Mouse (Mus musculus): ENCODE results near the gene Vrtn. TPM values are rescaled to one million over a fixed set of nuclear protein-coding genes. Genes with fewer than 3 reads are reported as not detected.

Gene Vrtn
- not detected for polyA plus RNA-seq (2017; shearing (Covaris generic))

DNA sequence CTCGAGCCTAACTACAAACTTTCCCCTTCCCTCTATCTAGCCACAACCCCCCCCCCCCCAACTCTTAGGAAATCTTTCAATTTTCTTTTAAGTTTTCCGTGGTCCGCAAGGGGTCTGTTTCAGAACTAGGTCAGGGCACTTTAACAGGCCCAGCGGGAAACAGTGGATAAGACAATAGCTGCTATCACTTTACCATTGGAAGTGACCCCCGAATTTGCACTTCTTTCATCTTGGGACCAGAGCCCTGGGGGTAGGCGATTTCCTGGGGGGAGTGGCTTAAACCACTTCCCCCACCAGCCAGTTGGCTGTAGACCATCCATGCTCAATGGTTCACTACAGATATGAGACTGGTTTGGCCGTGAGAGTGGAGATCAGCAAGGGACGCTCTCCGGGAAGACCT, at the start of gene Vrtn:
Gene Vrtn (plus strand): TSS at position 366 of the 400 bp plus-strand sequence.

DNA sequence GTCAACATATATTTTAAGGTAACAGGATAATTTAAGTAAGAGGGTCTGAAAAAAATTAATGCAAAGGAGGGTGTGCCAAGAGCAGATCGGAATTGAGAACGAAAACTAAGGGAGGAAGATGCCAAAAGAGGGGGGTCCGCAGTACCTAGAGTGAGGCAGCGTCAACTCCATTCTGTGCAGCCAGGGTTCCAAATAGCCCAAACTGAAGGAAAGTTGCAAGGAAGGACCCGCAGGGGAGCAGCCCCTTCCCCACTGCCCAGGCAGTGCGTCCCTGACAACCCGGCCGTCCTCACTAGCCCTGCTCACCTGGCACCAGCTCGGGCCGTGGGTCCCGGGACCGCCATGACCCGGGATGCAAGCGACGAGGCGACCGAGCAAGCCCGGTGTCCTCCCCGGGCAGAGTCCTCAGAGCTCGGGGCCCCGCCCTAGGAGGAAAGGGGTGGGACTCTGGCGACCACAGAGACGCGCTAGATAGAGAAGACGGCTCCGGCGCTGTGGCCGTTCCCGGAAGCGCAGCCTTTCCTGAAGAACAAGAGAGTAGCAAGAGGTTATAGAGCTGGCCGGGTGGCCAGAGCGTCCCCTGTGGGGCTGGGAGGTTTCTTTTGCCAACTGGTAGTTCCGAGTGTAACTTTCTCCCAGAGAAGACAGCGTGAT, 23.7 kb upstream of the Vrtn start, which contains the start of gene Abcd4:
Gene Abcd4 (minus strand): TSS at position 437 of the 654 bp plus-strand sequence.

DNA sequence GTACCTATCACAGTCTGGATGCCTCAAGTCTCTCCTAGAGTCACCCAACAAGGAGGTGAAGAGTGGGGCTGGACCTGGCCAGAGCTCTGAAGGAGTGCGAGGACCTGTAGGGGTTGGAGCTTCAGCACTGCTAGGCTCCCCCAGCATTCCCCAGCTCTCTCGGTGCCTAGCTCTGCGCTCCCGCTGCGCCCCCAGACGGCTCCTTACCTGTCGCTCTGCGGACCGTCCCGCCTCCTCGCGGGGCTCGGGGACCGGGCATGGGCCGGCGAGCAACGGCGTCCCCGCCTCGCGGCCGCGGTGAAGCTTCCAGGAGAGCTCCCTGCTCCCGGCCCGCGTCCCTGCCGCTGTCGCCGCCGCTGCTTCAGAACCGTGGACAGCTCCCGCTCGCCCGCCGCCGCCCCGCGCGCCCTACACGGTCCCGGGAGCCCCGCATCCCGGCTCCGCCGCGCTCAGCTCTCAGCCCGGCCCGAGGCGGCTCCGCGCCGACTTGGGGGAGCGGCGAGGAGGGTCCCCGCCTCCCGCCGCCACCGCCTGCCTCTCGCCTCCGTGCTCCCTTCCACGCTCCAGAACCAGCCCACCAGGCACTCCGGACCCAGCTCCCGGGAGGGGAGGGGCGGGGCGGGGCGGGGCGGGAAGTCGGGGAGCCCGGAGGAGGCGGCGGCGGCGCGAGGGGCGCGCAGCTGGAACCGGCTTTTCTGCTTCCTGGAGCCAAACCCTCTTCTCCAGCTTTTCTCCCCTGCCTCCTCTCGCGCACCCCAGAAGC, 57.7 kb downstream of the Vrtn start, which contains the start of gene Syndig1l:
Gene Syndig1l (minus strand): TSS at position 513 of the 763 bp plus-strand sequence.

Other genes starting within 250 kb of the Vrtn start
- gene Entpd5, start 232.0 kb upstream of the Vrtn start, polyA plus RNA-seq (2017; shearing (Covaris generic)): 60.3 TPM
- 2.1 TPM for gene Bbof1, start 231.9 kb upstream of the Vrtn start, polyA plus RNA-seq (2017; shearing (Covaris generic))
- 35.2 TPM for gene Rnf113a2, start 223.8 kb upstream of the Vrtn start, polyA plus RNA-seq (2017; shearing (Covaris generic))
- gene Aldh6a1, start 190.0 kb upstream of the Vrtn start, polyA plus RNA-seq (2017; shearing (Covaris generic)): 12.9 TPM
- gene Lin52, start 189.6 kb upstream of the Vrtn start, polyA plus RNA-seq (2017; shearing (Covaris generic)): 25.4 TPM
- not detected for gene Vsx2, start 71.3 kb upstream of the Vrtn start, polyA plus RNA-seq (2017; shearing (Covaris generic))
- 14.1 TPM for gene Abcd4, start 23.6 kb upstream of the Vrtn start, polyA plus RNA-seq (2017; shearing (Covaris generic))
- not detected for gene Syndig1l, start 57.8 kb downstream of the Vrtn start, polyA plus RNA-seq (2017; shearing (Covaris generic))
- gene Npc2, start 132.1 kb downstream of the Vrtn start, polyA plus RNA-seq (2017; shearing (Covaris generic)): 84.2 TPM
- 83.4 TPM for gene Isca2, start 132.2 kb downstream of the Vrtn start, polyA plus RNA-seq (2017; shearing (Covaris generic))
- gene Ltbp2, start 235.5 kb downstream of the Vrtn start, polyA plus RNA-seq (2017; shearing (Covaris generic)): not detected